Comparison of ENCODE assay signal across 10 mouse cellular contexts in genomic region chr2:26643942-26644341, GRCm38 (mm10). TPM values are rescaled to one million over a fixed set of nuclear protein-coding genes. Genes with fewer than 3 reads are reported as not detected.
A peak's percentile ranks its signal among the peaks of the same experiment; 100 is the strongest.
DNase-seq lines count a peak whose midpoint lies in the region; ATAC-seq lines count a peak whose summit lies in the region.
"Had no signal": no experiment of that assay in that cellular context is flagged by ENCODE, and none has a peak within 500 bp of the region (broad histone marks: within the 10 kb centered on the region; RNA-seq: fewer than 3 reads in every experiment).

No protein-coding gene starts in this region.

- no peaks in the 10 kb centered on the region for H3K27me3 ChIP-seq in midbrain, embryonic 10.5 days (ENCODE audit: low read depth, poor library complexity, severe bottlenecking)
- no peaks in the 10 kb centered on the region for H3K27me3 ChIP-seq in midbrain, embryonic 15.5 days (replicated peaks)
- peaks cover 6% of the 10 kb centered on the region; the same call in 1 of the 2 replicates for H3K27me3 ChIP-seq in heart, embryonic 10.5 days (ENCODE audit: insufficient read depth, poor library complexity, severe bottlenecking)
- H3K27me3 ChIP-seq: midbrain, embryonic 12.5 days had no signal

- WGBS in midbrain, embryonic 10.5 days, result 60% methylated on average over 2 of the region's 2 CpGs
- WGBS in midbrain, embryonic 15.5 days, result 73% methylated on average over 2 of the region's 2 CpGs
- WGBS in heart, embryonic 10.5 days, result 60% methylated on average over 2 of the region's 2 CpGs

- H3K27ac ChIP-seq in midbrain, embryonic 10.5 days (replicated peaks), result no peak overlapping the region
- H3K27ac ChIP-seq in midbrain, embryonic 15.5 days, result no peak overlapping the region
- H3K27ac ChIP-seq in heart, embryonic 10.5 days, result no peak overlapping the region
- H3K27ac ChIP-seq: midbrain, embryonic 12.5 days had no signal

- ATAC-seq in midbrain, embryonic 15.5 days (replicated peaks), result no peak

- no peak overlapping the region for H3K4me2 ChIP-seq in midbrain, embryonic 15.5 days
- H3K4me2 ChIP-seq: midbrain, embryonic 12.5 days had no signal

- H3K9me3 ChIP-seq in midbrain, embryonic 10.5 days (replicated peaks), result no peaks in the 10 kb centered on the region
- H3K9me3 ChIP-seq in midbrain, embryonic 15.5 days, result no peaks in the 10 kb centered on the region
- H3K9me3 ChIP-seq in heart, embryonic 10.5 days, result no peaks in the 10 kb centered on the region
- H3K9me3 ChIP-seq: midbrain, embryonic 12.5 days had no signal

- H3K36me3 ChIP-seq in midbrain, embryonic 10.5 days, result peaks cover under 1% of the 10 kb centered on the region; the same call in 1 of the 2 replicates
- no peaks in the 10 kb centered on the region for H3K36me3 ChIP-seq in midbrain, embryonic 15.5 days (replicated peaks)
- H3K36me3 ChIP-seq in heart, embryonic 10.5 days, result peaks cover 3% of the 10 kb centered on the region
- H3K36me3 ChIP-seq: midbrain, embryonic 12.5 days had no signal

- H3K9ac ChIP-seq in midbrain, embryonic 15.5 days, result no peak overlapping the region
- H3K9ac ChIP-seq: midbrain, embryonic 12.5 days had no signal

- peaks cover 10% of the 10 kb centered on the region for H3K4me1 ChIP-seq in midbrain, embryonic 10.5 days
- H3K4me1 ChIP-seq in midbrain, embryonic 15.5 days, result peaks cover 8% of the 10 kb centered on the region
- H3K4me1 ChIP-seq in heart, embryonic 10.5 days, result peaks cover 15% of the 10 kb centered on the region

- peak; percentile 60 for DNase-seq in adrenal gland, adult 2 months
- DNase-seq in adrenal gland, adult 18-20 months (ENCODE audit: low spot score in 2 of 2), result no peak
- peak; percentile 64 for DNase-seq in midbrain, embryonic 10.5 days (ENCODE audit: low spot score)
- peak; percentile 82 for DNase-seq in induced T-regulatory cell, adult 2 months (ENCODE audit: low read depth)
- peak; percentile 33 to 53 for DNase-seq in natural killer cell, adult 2 months (ENCODE audit: low spot score in 2 of 2)
- no peak for DNase-seq in urinary bladder, adult 2 months (ENCODE audit: low spot score)
- no peak for DNase-seq in heart, embryonic 10.5 days (ENCODE audit: low spot score)

- H3K4me3 ChIP-seq in midbrain, embryonic 10.5 days, result no peak overlapping the region
- no peak overlapping the region for H3K4me3 ChIP-seq in midbrain, embryonic 15.5 days
- no peak overlapping the region for H3K4me3 ChIP-seq in heart, embryonic 10.5 days
- H3K4me3 ChIP-seq: midbrain, embryonic 12.5 days had no signal

RNA-seq across cellular contexts. Expression of gene Fam69b, which starts 15.7 kb away (rescaled TPM):
- 10 to 100 TPM in 1 of 2 experiments, 1 to 10 TPM in 1; 6.9 to 15.7 TPM for total RNA-seq in adrenal gland, adult 2 months (2021)
- polyA plus RNA-seq in adrenal gland, adult 2 months (2012; rRNA removed), result 21.8 and 33.4 TPM in 2 replicates
- 10 to 100 TPM in 1 of 2 experiments, 1 to 10 TPM in 1; 8.6 to 13.9 TPM for total RNA-seq in adrenal gland, adult 18-20 months (2021)
- polyA plus RNA-seq in midbrain, embryonic 10.5 days (2016; fragmentation: Nextera tagmentation; extraction: Ambion mirVana), result 36.4 and 51.4 TPM in 2 replicates
- 164 and 168 TPM in 2 replicates for polyA plus RNA-seq in midbrain, embryonic 15.5 days (2015; fragmentation: Nextera tagmentation; extraction: Ambion mirVana)
- 11.5 and 12.5 TPM in 2 replicates for polyA plus RNA-seq in urinary bladder, adult 2 months (2012; rRNA removed)
- 15.7 and 18.2 TPM in 2 replicates for polyA plus RNA-seq in heart, embryonic 10.5 days (2016; fragmentation: Nextera tagmentation; extraction: Ambion mirVana)

RNA-seq across cellular contexts. Expression of gene Lcn4, which starts 27.1 kb away (rescaled TPM):
- total RNA-seq in adrenal gland, adult 2 months (2021), result not detected
- not detected in 2 replicates for polyA plus RNA-seq in adrenal gland, adult 2 months (2012; rRNA removed)
- total RNA-seq in adrenal gland, adult 18-20 months (2021), result not detected
- polyA plus RNA-seq in midbrain, embryonic 10.5 days (2016; fragmentation: Nextera tagmentation; extraction: Ambion mirVana), result not detected in 2 replicates
- not detected in 2 replicates for polyA plus RNA-seq in midbrain, embryonic 15.5 days (2015; fragmentation: Nextera tagmentation; extraction: Ambion mirVana)
- not detected in 2 replicates for polyA plus RNA-seq in urinary bladder, adult 2 months (2012; rRNA removed)
- not detected in 2 replicates for polyA plus RNA-seq in heart, embryonic 10.5 days (2016; fragmentation: Nextera tagmentation; extraction: Ambion mirVana)
- polyA plus RNA-seq: C2C12; midbrain, embryonic 12.5 days had no signal

RNA-seq across cellular contexts. Expression of gene Agpat2, which starts 39.7 kb away (rescaled TPM):
- total RNA-seq in adrenal gland, adult 2 months (2021), result 100 to 1,000 TPM; 469 to 591 TPM
- 584 and 714 TPM in 2 replicates for polyA plus RNA-seq in adrenal gland, adult 2 months (2012; rRNA removed)
- total RNA-seq in adrenal gland, adult 18-20 months (2021), result 100 to 1,000 TPM; 431 to 896 TPM
- 9.0 and 10.6 TPM in 2 replicates for polyA plus RNA-seq in midbrain, embryonic 10.5 days (2016; fragmentation: Nextera tagmentation; extraction: Ambion mirVana)
- polyA plus RNA-seq in midbrain, embryonic 15.5 days (2015; fragmentation: Nextera tagmentation; extraction: Ambion mirVana), result 4.6 and 6.7 TPM in 2 replicates
- 48.3 and 63.6 TPM in 2 replicates for polyA plus RNA-seq in urinary bladder, adult 2 months (2012; rRNA removed)
- 20.4 and 28.9 TPM in 2 replicates for polyA plus RNA-seq in heart, embryonic 10.5 days (2016; fragmentation: Nextera tagmentation; extraction: Ambion mirVana)

RNA-seq across cellular contexts. Expression of gene Gm20532, which starts 57.5 kb away (rescaled TPM):
- not detected for total RNA-seq in adrenal gland, adult 2 months (2021)
- not detected in 2 replicates for polyA plus RNA-seq in adrenal gland, adult 2 months (2012; rRNA removed)
- total RNA-seq in adrenal gland, adult 18-20 months (2021), result not detected
- not detected in 2 replicates for polyA plus RNA-seq in midbrain, embryonic 10.5 days (2016; fragmentation: Nextera tagmentation; extraction: Ambion mirVana)
- not detected in 2 replicates for polyA plus RNA-seq in midbrain, embryonic 15.5 days (2015; fragmentation: Nextera tagmentation; extraction: Ambion mirVana)
- polyA plus RNA-seq in urinary bladder, adult 2 months (2012; rRNA removed), result not detected in 2 replicates
- not detected in 2 replicates for polyA plus RNA-seq in heart, embryonic 10.5 days (2016; fragmentation: Nextera tagmentation; extraction: Ambion mirVana)
- polyA plus RNA-seq: C2C12; midbrain, embryonic 12.5 days had no signal

Comparison
In these comparisons a context has a peak if more than half of its experiments do, and no peak if none do; other contexts are left out.
1. DNase-seq: peak in adrenal gland, adult 2 months (single experiment), midbrain, embryonic 10.5 days (single experiment), induced T-regulatory cell, adult 2 months (single experiment) and natural killer cell, adult 2 months (2 of 2); none in adrenal gland, adult 18-20 months (0 of 2), urinary bladder, adult 2 months (single experiment) and heart, embryonic 10.5 days (single experiment).